Mouse (Mus musculus): ENCODE results near the gene Znrf3.

Gene Znrf3

GRCm38 (mm10) chr11:5437646-5438045, 7.0 kb downstream of the Znrf3 start:
- no peak for DNase-seq

- DNase-seq: no peak
These were observed 7.7 kb downstream of the Znrf3 start for GRCm38 (mm10) chr11:5436988-5437387.

GRCm38 (mm10) chr11:5435493-5435892, 9.2 kb downstream of the Znrf3 start:
- DNase-seq: no peak

GRCm38 (mm10) chr11:5432330-5432729, 12.3 kb downstream of the Znrf3 start:
- no peak for DNase-seq

- no peak for DNase-seq
These were observed 13.8 kb downstream of the Znrf3 start for GRCm38 (mm10) chr11:5430863-5431262.

- DNase-seq: no peak
These were observed 15.1 kb downstream of the Znrf3 start for GRCm38 (mm10) chr11:5429396-5430190.

- DNase-seq: no peak
These were observed 17.4 kb downstream of the Znrf3 start for GRCm38 (mm10) chr11:5427251-5427650.

GRCm38 (mm10) chr11:5426317-5426716, 18.3 kb downstream of the Znrf3 start:
- DNase-seq: no peak

- DNase-seq: no peak
These were observed 19.5 kb downstream of the Znrf3 start for GRCm38 (mm10) chr11:5425106-5425505.

- no peak for DNase-seq
These were observed 20.5 kb downstream of the Znrf3 start for GRCm38 (mm10) chr11:5424185-5424584.

GRCm38 (mm10) chr11:5423000-5423399, 21.6 kb downstream of the Znrf3 start:
- no peak for DNase-seq

- DNase-seq: no peak
These were observed 22.4 kb downstream of the Znrf3 start for GRCm38 (mm10) chr11:5422252-5422636.

- DNase-seq: no peak
These were observed 23.0 kb downstream of the Znrf3 start for GRCm38 (mm10) chr11:5421506-5422251.

GRCm38 (mm10) chr11:5415617-5416338, 28.9 kb downstream of the Znrf3 start:
- no peak for DNase-seq

GRCm38 (mm10) chr11:5414856-5415616, 29.6 kb downstream of the Znrf3 start:
- no peak for DNase-seq

GRCm38 (mm10) chr11:5412644-5413190, 31.9 kb downstream of the Znrf3 start:
- no peak for DNase-seq

GRCm38 (mm10) chr11:5411577-5411976, 33.1 kb downstream of the Znrf3 start:
- DNase-seq: no peak

- no peak for DNase-seq
These were observed 40.5 kb downstream of the Znrf3 start for GRCm38 (mm10) chr11:5404180-5404579.

GRCm38 (mm10) chr11:5402127-5402733, 42.4 kb downstream of the Znrf3 start:
- no peak for DNase-seq

- DNase-seq: no peak
These were observed 46.2 kb downstream of the Znrf3 start for GRCm38 (mm10) chr11:5398301-5399053.

Data from right cerebral cortex, postnatal 14 days (tissue).